Comparison of ENCODE assay signal across 8 mouse cellular contexts in genomic region chr10:81192270-81192967, GRCm38 (mm10). TPM values are rescaled to one million over a fixed set of nuclear protein-coding genes. Genes with fewer than 3 reads are reported as not detected.
A peak's percentile ranks its signal among the peaks of the same experiment; 100 is the strongest.
DNase-seq lines count a peak whose midpoint lies in the region; ATAC-seq lines count a peak whose summit lies in the region.

No protein-coding gene starts in this region.

- no peaks in the 10 kb centered on the region for H3K9me3 ChIP-seq in intestine, embryonic 16.5 days (ENCODE audit: control insufficient read depth, low read length)

- H3K36me3 ChIP-seq in intestine, embryonic 16.5 days (ENCODE audit: control insufficient read depth, insufficient read depth, low read length) = peaks cover 16% of the 10 kb centered on the region

- ATAC-seq in intestine, embryonic 16.5 days = peak; percentile 90
- peak; percentile 40 for ATAC-seq in megakaryocyte-erythroid progenitor cell, adult 5-6 weeks (replicated peaks; ENCODE audit: low FRiP score, low TSS enrichment, poor library complexity, severe bottlenecking)

- intact Hi-C loops in left cerebral cortex, postnatal 25 days (cut with DNase I) = loop anchor here (10.0 kb wide), 1 partner anchor 262 kb away; the partner anchor contains the start of gene Nfic

- peak; percentile 91 for DNase-seq in adrenal gland, adult 2 months
- peak; percentile 83 for DNase-seq in embryo, embryonic 10 days (ENCODE audit: low spot score)
- peak; percentile 87 for DNase-seq in gastrocnemius, postnatal 25 days
- DNase-seq in left cerebral cortex, postnatal 25 days (ENCODE audit: low spot score in 2 of 2) = peak; percentile 92 to 94
- peak; percentile 92 for DNase-seq in skeletal muscle tissue, adult 2 months (ENCODE audit: low read depth, low spot score)
- no peak for DNase-seq in MN1 (ENCODE audit: low spot score)

- peak overlapping the region; percentile 90 for H3K9ac ChIP-seq in intestine, embryonic 16.5 days (ENCODE audit: low read depth, low read length)

- peak overlapping the region; percentile 96 for H3K27ac ChIP-seq in intestine, embryonic 16.5 days (ENCODE audit: low read length)

- peak overlapping the region; percentile 66 for H3K4me3 ChIP-seq in intestine, embryonic 16.5 days (ENCODE audit: low read length)

- WGBS in intestine, embryonic 16.5 days = 1% methylated on average over 88 of the region's 93 CpGs

- H3K4me1 ChIP-seq in intestine, embryonic 16.5 days (ENCODE audit: control insufficient read depth, insufficient read depth, low read length) = peaks cover 27% of the 10 kb centered on the region

- peak overlapping the region; percentile 98 for H3K4me2 ChIP-seq in intestine, embryonic 16.5 days (ENCODE audit: low read depth, low read length)

- peaks cover 12% of the 10 kb centered on the region; the same call in 1 of the 2 replicates for H3K27me3 ChIP-seq in intestine, embryonic 16.5 days (replicated peaks; ENCODE audit: control insufficient read depth, insufficient read depth, low read length)

RNA-seq across cellular contexts. Expression of gene 4930442H23Rik, which starts 8.8 kb away (rescaled TPM):
- not detected for total RNA-seq in adrenal gland, adult 2 months (2021)
- 0.12 TPM in 1 of 2 replicates, not detected in the other for polyA plus RNA-seq in adrenal gland, adult 2 months (2012; rRNA removed)
- not detected for total RNA-seq in gastrocnemius, postnatal 25 days (2021)
- polyA plus RNA-seq in intestine, embryonic 16.5 days (2015; fragmentation: Nextera tagmentation; extraction: Ambion mirVana) = not detected in 2 replicates
- total RNA-seq in left cerebral cortex, postnatal 25 days (2021) = not detected
- not detected in 2 replicates for total RNA-seq in megakaryocyte-erythroid progenitor cell, adult 5-6 weeks (2014; fragmentation: Nextera tagmentation)
- total RNA-seq in megakaryocyte-erythroid progenitor cell, adult 5-6 weeks (2017) = not detected in 2 replicates

RNA-seq across cellular contexts. Expression of gene Nmrk2, which starts 9.4 kb away (rescaled TPM):
- not detected for total RNA-seq in adrenal gland, adult 2 months (2021)
- not detected in 2 replicates for polyA plus RNA-seq in adrenal gland, adult 2 months (2012; rRNA removed)
- total RNA-seq in gastrocnemius, postnatal 25 days (2021) = 10 to 100 TPM; 41.1 to 57.7 TPM
- 0.17 TPM in 1 of 2 replicates, not detected in the other for polyA plus RNA-seq in intestine, embryonic 16.5 days (2015; fragmentation: Nextera tagmentation; extraction: Ambion mirVana)
- under 1 TPM in 1 of 2 experiments, not detected in 1; 0.23 TPM for total RNA-seq in left cerebral cortex, postnatal 25 days (2021)
- not detected in 2 replicates for total RNA-seq in megakaryocyte-erythroid progenitor cell, adult 5-6 weeks (2014; fragmentation: Nextera tagmentation)
- total RNA-seq in megakaryocyte-erythroid progenitor cell, adult 5-6 weeks (2017) = not detected in 2 replicates

RNA-seq across cellular contexts. Expression of gene Dapk3, which starts 9.6 kb away (rescaled TPM):
- total RNA-seq in adrenal gland, adult 2 months (2021) = 10 to 100 TPM; 74.6 to 76.7 TPM
- 100 and 127 TPM in 2 replicates for polyA plus RNA-seq in adrenal gland, adult 2 months (2012; rRNA removed)
- total RNA-seq in gastrocnemius, postnatal 25 days (2021) = 10 to 100 TPM; 22.3 to 22.4 TPM
- polyA plus RNA-seq in intestine, embryonic 16.5 days (2015; fragmentation: Nextera tagmentation; extraction: Ambion mirVana) = 15.4 and 47.6 TPM in 2 replicates
- 10 to 100 TPM; 71.3 to 77.7 TPM for total RNA-seq in left cerebral cortex, postnatal 25 days (2021)
- 27.7 and 51.7 TPM in 2 replicates for total RNA-seq in megakaryocyte-erythroid progenitor cell, adult 5-6 weeks (2014; fragmentation: Nextera tagmentation)
- total RNA-seq in megakaryocyte-erythroid progenitor cell, adult 5-6 weeks (2017) = 16.2 and 30.9 TPM in 2 replicates

RNA-seq across cellular contexts. Expression of gene Eef2, which starts 16.0 kb away (rescaled TPM):
- 1,000 to 10,000 TPM; 1,393 to 1,508 TPM for total RNA-seq in adrenal gland, adult 2 months (2021)
- 1,342 and 1,424 TPM in 2 replicates for polyA plus RNA-seq in adrenal gland, adult 2 months (2012; rRNA removed)
- total RNA-seq in gastrocnemius, postnatal 25 days (2021) = 100 to 1,000 TPM; 838 to 862 TPM
- polyA plus RNA-seq in intestine, embryonic 16.5 days (2015; fragmentation: Nextera tagmentation; extraction: Ambion mirVana) = 526 and 531 TPM in 2 replicates
- 100 to 1,000 TPM; 854 to 872 TPM for total RNA-seq in left cerebral cortex, postnatal 25 days (2021)
- 1,282 and 1,455 TPM in 2 replicates for total RNA-seq in megakaryocyte-erythroid progenitor cell, adult 5-6 weeks (2014; fragmentation: Nextera tagmentation)
- 1,743 and 1,799 TPM in 2 replicates for total RNA-seq in megakaryocyte-erythroid progenitor cell, adult 5-6 weeks (2017)

RNA-seq across cellular contexts. Expression of gene Pias4, which starts 24.7 kb away (rescaled TPM):
- 10 to 100 TPM; 27.3 to 29.8 TPM for total RNA-seq in adrenal gland, adult 2 months (2021)
- 41.4 and 48.6 TPM in 2 replicates for polyA plus RNA-seq in adrenal gland, adult 2 months (2012; rRNA removed)
- 10 to 100 TPM; 11.7 to 14.2 TPM for total RNA-seq in gastrocnemius, postnatal 25 days (2021)
- 52.5 and 54.4 TPM in 2 replicates for polyA plus RNA-seq in intestine, embryonic 16.5 days (2015; fragmentation: Nextera tagmentation; extraction: Ambion mirVana)
- total RNA-seq in left cerebral cortex, postnatal 25 days (2021) = 10 to 100 TPM; 26.6 to 28.7 TPM
- total RNA-seq in megakaryocyte-erythroid progenitor cell, adult 5-6 weeks (2014; fragmentation: Nextera tagmentation) = 14.8 and 15.2 TPM in 2 replicates
- total RNA-seq in megakaryocyte-erythroid progenitor cell, adult 5-6 weeks (2017) = 5.4 and 20.8 TPM in 2 replicates

Comparison
In these comparisons a context has a peak if more than half of its experiments do, and no peak if none do; other contexts are left out.
1. RNA of gene Nmrk2, which starts 9.4 kb away (total RNA-seq): 41.1 to 57.7 TPM in gastrocnemius, postnatal 25 days; 0.23 TPM in left cerebral cortex, postnatal 25 days, not detected in adrenal gland, adult 2 months and not detected in megakaryocyte-erythroid progenitor cell, adult 5-6 weeks; every median in the first group is over 10 times any median in the second.